Mouse (Mus musculus) bone marrow macrophage, adult 2 months (primary cell): Measurements from ENCODE around the gene Iqschfp.

ENCODE experiments used
- CTCF ChIP-seq: IDR thresholded peaks from 2 replicates; pipeline ENCODE4 v1.5.1; 2012; ENCODE audit warnings: low read depth, mild to moderate bottlenecking, low read length, moderate library complexity
- POLR2A ChIP-seq: IDR thresholded peaks from 2 replicates; pipeline ENCODE4 v1.6.1; 2012; ENCODE audit warnings: mild to moderate bottlenecking, low read depth, low read length, borderline replicate concordance

DNA sequence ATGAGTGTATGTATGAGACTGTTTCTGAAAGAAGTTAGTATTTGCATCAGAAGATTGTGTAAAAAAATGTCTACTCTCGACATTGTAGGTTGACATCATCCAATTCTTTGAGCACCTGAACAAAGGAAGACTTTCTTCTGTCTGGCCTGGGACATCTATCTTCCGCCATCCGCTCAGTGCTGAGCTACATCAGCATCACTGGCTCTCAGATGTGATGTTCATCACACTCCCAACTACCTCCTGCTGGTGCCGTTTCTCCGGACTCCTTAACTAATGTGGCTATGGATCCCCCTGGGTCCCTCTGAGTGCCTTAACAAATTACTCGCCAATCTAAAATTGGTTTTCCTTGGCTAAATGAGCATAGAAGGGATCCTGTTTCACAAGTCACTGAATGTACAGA, 772.3 kb downstream of the Iqschfp start:
- TF ChIP-seq CTCF, result no peak
- TF ChIP-seq POLR2A, result no peak
